Comparison of ENCODE assay signal across 10 mouse cellular contexts in genomic region chr11:71763154-71763553, GRCm38 (mm10). TPM values are rescaled to one million over a fixed set of nuclear protein-coding genes. Genes with fewer than 3 reads are reported as not detected.
DNase-seq lines count a peak whose midpoint lies in the region; ATAC-seq and TF ChIP-seq lines count a peak whose summit lies in the region.
"Had no signal": no experiment of that assay in that cellular context is flagged by ENCODE, and none has a peak within 500 bp of the region (broad histone marks: within the 10 kb centered on the region; RNA-seq: fewer than 3 reads in every experiment).

No protein-coding gene starts in this region.

- 5% methylated on average over 5 of the region's 5 CpGs for WGBS in forebrain, embryonic 13.5 days
- 60% methylated on average over 5 of the region's 5 CpGs for WGBS in heart, embryonic 11.5 days (ENCODE audit: insufficient replicate concordance)
- whole genome bisulfite sequencing in intestine, postnatal 0 days: 54% methylated on average over 5 of the region's 5 CpGs

- H3K4me2 ChIP-seq in forebrain, embryonic 13.5 days: peak overlapping the region; percentile 20; the same call in 1 of the 2 replicates
- H3K4me2 ChIP-seq in heart, embryonic 11.5 days: no peak overlapping the region
- no peak overlapping the region for H3K4me2 ChIP-seq in intestine, postnatal 0 days (replicated peaks; ENCODE audit: low read depth)

- H3K4me3 ChIP-seq in ES-Bruce4 (ENCODE audit: low read depth, low read length): no peak overlapping the region
- no peak overlapping the region for H3K4me3 ChIP-seq in forebrain, embryonic 13.5 days
- H3K4me3 ChIP-seq in heart, embryonic 11.5 days (ENCODE audit: low read depth, low read length): no peak overlapping the region
- no peak overlapping the region for H3K4me3 ChIP-seq in intestine, postnatal 0 days (ENCODE audit: low read depth, low read length)

- ATAC-seq in frontal cortex, adult (ENCODE audit: low TSS enrichment): 0 out of 2 replicates have a peak, but pooled peaks have one; percentile 53
- ATAC-seq in forebrain, embryonic 13.5 days: peak; percentile 57; the same call in 1 of the 2 replicates
- no peak for ATAC-seq in heart, embryonic 11.5 days (replicated peaks; ENCODE audit: insufficient number of reproducible peaks, low FRiP score, low TSS enrichment)
- no peak for ATAC-seq in intestine, postnatal 0 days
- ATAC-seq: CD4-positive, CD25-positive, alpha-beta regulatory T cell, adult 4 months had no signal

- H3K9me3 ChIP-seq in ES-Bruce4 (replicated peaks; ENCODE audit: control insufficient read depth, insufficient read depth, low read length, poor library complexity, severe bottlenecking): no peaks in the 10 kb centered on the region
- H3K9me3 ChIP-seq in forebrain, embryonic 13.5 days (replicated peaks): no peaks in the 10 kb centered on the region
- no peaks in the 10 kb centered on the region for H3K9me3 ChIP-seq in heart, embryonic 11.5 days (replicated peaks; ENCODE audit: control insufficient read depth, low read length)
- H3K9me3 ChIP-seq in intestine, postnatal 0 days (ENCODE audit: control insufficient read depth): no peaks in the 10 kb centered on the region

- peak overlapping the region; percentile 30 for H3K27ac ChIP-seq in ES-Bruce4 (ENCODE audit: insufficient read depth, low read length)
- peak overlapping the region; percentile 83 for H3K27ac ChIP-seq in forebrain, embryonic 13.5 days
- H3K27ac ChIP-seq in heart, embryonic 11.5 days (ENCODE audit: low read depth, low read length): no peak overlapping the region
- H3K27ac ChIP-seq in intestine, postnatal 0 days (ENCODE audit: low read depth, low read length): no peak overlapping the region
- H3K27ac ChIP-seq: liver, embryonic 14.5 days had no signal

- TF ChIP-seq POLR2A in ES-Bruce4 (IDR thresholded peaks at IDR 0.05; ENCODE audit: insufficient read depth, low read length): no peak

- no peaks in the 10 kb centered on the region; the same call in 1 of the 2 replicates for H3K36me3 ChIP-seq in ES-Bruce4 (ENCODE audit: control insufficient read depth, insufficient read depth, low read length, poor library complexity, severe bottlenecking)
- H3K36me3 ChIP-seq in forebrain, embryonic 13.5 days (ENCODE audit: poor library complexity, severe bottlenecking): peaks cover 54% of the 10 kb centered on the region
- no peaks in the 10 kb centered on the region for H3K36me3 ChIP-seq in heart, embryonic 11.5 days (ENCODE audit: control insufficient read depth, insufficient read depth, low read length)
- no peaks in the 10 kb centered on the region for H3K36me3 ChIP-seq in intestine, postnatal 0 days (ENCODE audit: control insufficient read depth, insufficient read depth)

- no peak for TF ChIP-seq EP300 in ES-Bruce4 (IDR thresholded peaks at IDR 0.05; ENCODE audit: insufficient read depth, low read depth, low read length)

- DNase-seq in frontal cortex, postnatal 25 days (ENCODE audit: low spot score in 2 of 2): no peak
- peak; percentile 45 to 59 for DNase-seq in left cerebral cortex, postnatal 25 days (ENCODE audit: low spot score in 2 of 2)
- DNase-seq in thymus, postnatal 14 days: no peak

- TF ChIP-seq CTCF in ES-Bruce4 (IDR thresholded peaks at IDR 0.05; ENCODE audit: low read depth, low read length): no peak
- no peak for TF ChIP-seq CTCF in intestine, postnatal 0 days (IDR thresholded peaks at IDR 0.05; ENCODE audit: low read depth)

- intact Hi-C loops in left cerebral cortex, postnatal 25 days (cut with DNase I): no loop called here

- H3K9ac ChIP-seq in ES-Bruce4 (ENCODE audit: low read depth, poor library complexity, severe bottlenecking): no peak overlapping the region
- no peak overlapping the region for H3K9ac ChIP-seq in forebrain, embryonic 13.5 days
- no peak overlapping the region for H3K9ac ChIP-seq in heart, embryonic 11.5 days (ENCODE audit: low read depth, low read length)
- H3K9ac ChIP-seq in intestine, postnatal 0 days (ENCODE audit: low read depth, low read length): no peak overlapping the region
- H3K9ac ChIP-seq: liver, embryonic 14.5 days had no signal

- peaks cover 15% of the 10 kb centered on the region for H3K4me1 ChIP-seq in ES-Bruce4 (ENCODE audit: control insufficient read depth, insufficient read depth, low read length)
- peaks cover 59% of the 10 kb centered on the region for H3K4me1 ChIP-seq in forebrain, embryonic 13.5 days
- H3K4me1 ChIP-seq in heart, embryonic 11.5 days (ENCODE audit: control insufficient read depth, insufficient read depth, low read length): no peaks in the 10 kb centered on the region
- no peaks in the 10 kb centered on the region for H3K4me1 ChIP-seq in intestine, postnatal 0 days (replicated peaks; ENCODE audit: control insufficient read depth, insufficient read depth, low read length)

- H3K27me3 ChIP-seq in ES-Bruce4 (ENCODE audit: control insufficient read depth, insufficient read depth, low read length, poor library complexity, severe bottlenecking): no peaks in the 10 kb centered on the region
- H3K27me3 ChIP-seq in forebrain, embryonic 13.5 days: no peaks in the 10 kb centered on the region
- H3K27me3 ChIP-seq in heart, embryonic 11.5 days (ENCODE audit: control insufficient read depth, insufficient read depth, low read length): peaks cover 3% of the 10 kb centered on the region; the same call in 1 of the 2 replicates
- no peaks in the 10 kb centered on the region for H3K27me3 ChIP-seq in intestine, postnatal 0 days (replicated peaks; ENCODE audit: control insufficient read depth, insufficient read depth, low read length)

RNA-seq across cellular contexts. Expression of gene Wscd1, which starts 13.4 kb away (rescaled TPM):
- polyA plus RNA-seq in ES-Bruce4 (2011; ENCODE audit: insufficient read depth, insufficient read length, low read depth, missing spikeins): 2.7 and 3.6 TPM in 2 replicates
- 47.7 and 54.3 TPM in 2 replicates for polyA plus RNA-seq in forebrain, embryonic 13.5 days (2015; fragmentation: Nextera tagmentation; extraction: Ambion mirVana)
- 10 to 100 TPM; 60.0 to 61.6 TPM for total RNA-seq in left cerebral cortex, postnatal 25 days (2021)
- polyA plus RNA-seq in heart, embryonic 11.5 days (2014; fragmentation: Nextera tagmentation; extraction: Ambion mirVana): 1.8 and 1.9 TPM in 2 replicates
- polyA plus RNA-seq in intestine, postnatal 0 days (2015; fragmentation: Nextera tagmentation; extraction: Ambion mirVana): 1.3 and 1.6 TPM in 2 replicates
- polyA plus RNA-seq: CD4-positive, CD25-positive, alpha-beta regulatory T cell, adult 4 months had no signal

Comparison
In these comparisons a context has a peak if more than half of its experiments do, and no peak if none do; other contexts are left out.
1. ATAC-seq: peak in frontal cortex, adult (single experiment) and forebrain, embryonic 13.5 days (single experiment); none in heart, embryonic 11.5 days (single experiment) and intestine, postnatal 0 days (single experiment).
2. DNase-seq: peak in left cerebral cortex, postnatal 25 days (2 of 2); none in frontal cortex, postnatal 25 days (0 of 2) and thymus, postnatal 14 days (single experiment).
3. H3K27ac ChIP-seq: peak in ES-Bruce4 (single experiment) and forebrain, embryonic 13.5 days (single experiment); none in heart, embryonic 11.5 days (single experiment) and intestine, postnatal 0 days (single experiment).
4. RNA of gene Wscd1, which starts 13.4 kb away (polyA plus RNA-seq): 47.7 to 54.3 TPM in forebrain, embryonic 13.5 days; 2.7 to 3.6 TPM in ES-Bruce4, 1.8 to 1.9 TPM in heart, embryonic 11.5 days and 1.3 to 1.6 TPM in intestine, postnatal 0 days; every median in the first group is over 10 times any median in the second.